Mouse (Mus musculus): ENCODE measurements around the gene Npas3. TPM values are rescaled to one million over a fixed set of nuclear protein-coding genes. Genes with fewer than 3 reads are reported as not detected.
"Not testable (repeated sequence)": the region's sequence is repeated elsewhere in the genome, so short reads cannot be mapped to it uniquely, and the experiment has no call there.

Gene Npas3
- polyA plus RNA-seq, 1 experiment from 2014 or later: 4.5 TPM

- H3K27ac ChIP-seq (ENCODE audit: low read length): no peak overlapping the region
- H3K4me1 ChIP-seq (ENCODE audit: control insufficient read depth, insufficient read depth, low read length): peaks cover 13% of the 10 kb centered on the region; the same call in 1 of the 2 replicates
- peaks cover 39% of the 10 kb centered on the region for H3K27me3 ChIP-seq (ENCODE audit: control insufficient read depth, insufficient read depth, low read length)
- no peaks in the 10 kb centered on the region for H3K36me3 ChIP-seq (ENCODE audit: control insufficient read depth, insufficient read depth, low read length)
- peak overlapping the region; percentile 48 for H3K4me3 ChIP-seq (ENCODE audit: low read depth, low read length)
- H3K9me3 ChIP-seq (ENCODE audit: control insufficient read depth, low read depth, low read length): no peaks in the 10 kb centered on the region
- H3K4me2 ChIP-seq (replicated peaks; ENCODE audit: low read depth, low read length): peak overlapping the region; percentile 95
- WGBS: 1% methylated on average over 15 of the region's 15 CpGs
- peak overlapping the region; percentile 42; the same call in 1 of the 2 replicates for H3K9ac ChIP-seq (replicated peaks; ENCODE audit: low read depth, low read length)
- no peak for ATAC-seq (ENCODE audit: insufficient number of reproducible peaks, insufficient read depth, low FRiP score, low read depth)
Measured at GRCm38 (mm10) chr12:53248796-53249195, 319 bp downstream of the Npas3 start.

GRCm38 (mm10) chr12:53251701-53252181, 3.3 kb downstream of the Npas3 start:
- WGBS: under 1% methylated on average over 11 of the region's 11 CpGs
- Histone ChIP-seq H3K4me2 (replicated peaks; ENCODE audit: low read depth, low read length) (peak overlapping the region; percentile 73), H3K36me3 (ENCODE audit: control insufficient read depth, insufficient read depth, low read length) (no peaks in the 10 kb centered on the region), H3K9ac (replicated peaks; ENCODE audit: low read depth, low read length) (no peak overlapping the region), H3K4me1 (ENCODE audit: control insufficient read depth, insufficient read depth, low read length) (peaks cover 10% of the 10 kb centered on the region; the same call in 1 of the 2 replicates), H3K27me3 (ENCODE audit: control insufficient read depth, insufficient read depth, low read length) (peaks cover 25% of the 10 kb centered on the region; the same call in 1 of the 2 replicates), H3K27ac (ENCODE audit: low read length) (no peak overlapping the region), H3K4me3 (ENCODE audit: low read depth, low read length) (peak overlapping the region; percentile 63), H3K9me3 (ENCODE audit: control insufficient read depth, low read depth, low read length) (no peaks in the 10 kb centered on the region)
- no peak for ATAC-seq (ENCODE audit: insufficient number of reproducible peaks, insufficient read depth, low FRiP score, low read depth)

DNA sequence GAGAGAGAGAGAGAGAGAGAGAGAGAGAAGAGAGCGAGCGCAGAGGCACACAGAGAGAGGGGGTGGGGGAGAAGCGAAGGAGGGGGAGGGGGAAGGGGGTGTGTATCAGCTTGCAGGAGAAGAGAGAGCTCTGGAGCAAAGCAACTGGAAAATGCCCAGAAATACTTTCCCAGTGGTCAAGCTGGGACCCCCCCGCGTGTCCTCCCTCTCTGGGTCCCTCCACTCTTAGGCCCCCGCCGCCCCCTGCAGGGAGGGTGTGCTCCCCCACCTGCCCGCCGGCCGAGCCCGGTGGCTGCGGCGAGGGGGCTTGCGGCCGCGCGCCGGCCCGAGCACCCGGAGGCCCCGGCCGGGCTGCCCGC, 3.7 kb downstream of the Npas3 start:
- H3K36me3 ChIP-seq (ENCODE audit: control insufficient read depth, insufficient read depth, low read length): no peaks in the 10 kb centered on the region
- H3K4me2 ChIP-seq (replicated peaks; ENCODE audit: low read depth, low read length): peak overlapping the region; percentile 73
- peak overlapping the region; percentile 63 for H3K4me3 ChIP-seq (ENCODE audit: low read depth, low read length)
- peak; percentile 47; the same call in 1 of the 2 replicates for ATAC-seq (ENCODE audit: insufficient number of reproducible peaks, insufficient read depth, low FRiP score, low read depth)
- H3K27me3 ChIP-seq (ENCODE audit: control insufficient read depth, insufficient read depth, low read length): peaks cover 21% of the 10 kb centered on the region; the same call in 1 of the 2 replicates
- WGBS: 0% methylated on average over 16 of the region's 23 CpGs
- peak overlapping the region; percentile 86 for H3K9ac ChIP-seq (replicated peaks; ENCODE audit: low read depth, low read length)
- no peaks in the 10 kb centered on the region for H3K9me3 ChIP-seq (ENCODE audit: control insufficient read depth, low read depth, low read length)
- no peak overlapping the region for H3K27ac ChIP-seq (ENCODE audit: low read length)
- peaks cover 6% of the 10 kb centered on the region; the same call in 1 of the 2 replicates for H3K4me1 ChIP-seq (ENCODE audit: control insufficient read depth, insufficient read depth, low read length)

DNA sequence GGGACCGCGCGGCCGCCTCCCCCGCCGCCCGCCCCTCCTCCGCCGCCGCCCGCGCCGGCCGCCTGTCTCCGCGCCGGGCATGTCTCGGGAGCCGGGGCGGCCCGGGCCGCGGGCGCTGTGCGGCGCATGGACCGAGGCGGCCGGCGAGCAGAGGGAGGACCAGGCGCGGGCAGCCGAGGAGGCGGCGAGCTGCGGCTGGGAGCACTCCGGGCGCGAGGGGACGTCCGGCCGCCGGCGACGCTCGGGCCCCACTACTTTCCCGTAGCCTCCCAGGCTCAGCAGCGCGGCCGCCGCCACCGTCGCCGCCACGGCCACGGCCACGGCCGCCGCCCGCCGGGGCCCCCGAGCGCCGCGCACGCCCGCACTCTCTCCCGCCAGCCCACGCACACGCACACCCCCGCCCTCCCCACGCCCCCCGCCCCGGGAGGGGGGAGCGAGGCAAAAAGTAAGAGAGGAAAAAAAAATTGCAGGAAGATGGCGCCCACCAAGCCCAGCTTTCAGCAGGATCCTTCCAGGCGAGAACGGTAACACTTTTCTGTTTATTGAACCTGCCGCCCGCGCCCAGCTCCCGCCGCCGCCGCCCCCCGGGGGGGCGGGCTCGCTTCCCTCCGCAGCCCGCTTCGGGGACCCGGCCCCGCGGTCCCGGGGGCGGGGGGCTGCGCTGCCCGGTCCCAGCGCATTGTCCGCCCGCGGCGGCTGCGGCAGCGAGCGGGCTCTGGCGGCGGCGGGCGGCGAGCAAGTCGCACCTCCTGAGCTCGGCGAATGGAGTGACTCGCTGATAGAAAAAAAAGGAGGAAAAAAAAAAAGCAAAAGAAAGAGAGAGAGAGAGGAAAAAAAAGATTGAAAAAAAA, 4.3 kb downstream of the Npas3 start:
- Histone ChIP-seq H3K27me3 (ENCODE audit: control insufficient read depth, insufficient read depth, low read length) (peaks cover 19% of the 10 kb centered on the region; the same call in 1 of the 2 replicates), H3K36me3 (ENCODE audit: control insufficient read depth, insufficient read depth, low read length) (no peaks in the 10 kb centered on the region), H3K4me2 (replicated peaks; ENCODE audit: low read depth, low read length) (peak overlapping the region; percentile 73), H3K9ac (replicated peaks; ENCODE audit: low read depth, low read length) (peak overlapping the region; percentile 86), H3K27ac (ENCODE audit: low read length) (peak overlapping the region; percentile 88), H3K4me3 (ENCODE audit: low read depth, low read length) (peak overlapping the region; percentile 63), H3K9me3 (ENCODE audit: control insufficient read depth, low read depth, low read length) (no peaks in the 10 kb centered on the region), H3K4me1 (ENCODE audit: control insufficient read depth, insufficient read depth, low read length) (peaks cover 4% of the 10 kb centered on the region; the same call in 1 of the 2 replicates)
- WGBS: under 1% methylated on average over 66 of the region's 115 CpGs
- peak; percentile 69; the same call in 1 of the 2 replicates for ATAC-seq (ENCODE audit: insufficient number of reproducible peaks, insufficient read depth, low FRiP score, low read depth)

- ATAC-seq (ENCODE audit: insufficient number of reproducible peaks, insufficient read depth, low FRiP score, low read depth): peak; percentile 54; the same call in 1 of the 2 replicates
- H3K4me2 ChIP-seq (replicated peaks; ENCODE audit: low read depth, low read length): peak overlapping the region; percentile 73
- peaks cover 4% of the 10 kb centered on the region; the same call in 1 of the 2 replicates for H3K4me1 ChIP-seq (ENCODE audit: control insufficient read depth, insufficient read depth, low read length)
- 2% methylated on average over 30 of the region's 32 CpGs for WGBS
- no peaks in the 10 kb centered on the region for H3K9me3 ChIP-seq (ENCODE audit: control insufficient read depth, low read depth, low read length)
- H3K27me3 ChIP-seq (ENCODE audit: control insufficient read depth, insufficient read depth, low read length): 0 out of 2 replicates have a peak, but pooled peaks cover 10% of the 10 kb centered on the region
- H3K36me3 ChIP-seq (ENCODE audit: control insufficient read depth, insufficient read depth, low read length): no peaks in the 10 kb centered on the region
- peak overlapping the region; percentile 63 for H3K4me3 ChIP-seq (ENCODE audit: low read depth, low read length)
- H3K9ac ChIP-seq (replicated peaks; ENCODE audit: low read depth, low read length): peak overlapping the region; percentile 86
- H3K27ac ChIP-seq (ENCODE audit: low read length): peak overlapping the region; percentile 88; the same call in 1 of the 2 replicates
Measured at GRCm38 (mm10) chr12:53253461-53254159, 5.1 kb downstream of the Npas3 start.

DNA sequence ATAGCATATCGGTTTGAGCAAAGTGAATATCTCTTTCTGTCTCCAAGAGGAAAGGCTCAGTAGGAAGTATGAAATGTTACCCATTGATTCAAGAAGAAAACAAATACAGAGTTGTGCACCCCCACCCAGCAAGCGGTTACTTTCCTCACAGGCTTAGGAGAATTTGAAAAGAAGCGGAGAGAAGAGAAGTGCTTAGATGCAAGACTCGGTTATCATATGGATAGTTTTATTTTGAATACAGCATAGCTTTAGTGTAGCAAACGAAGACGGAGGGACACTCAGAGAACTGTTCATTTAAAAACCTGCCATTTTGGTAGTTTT, 5.6 kb downstream of the Npas3 start:
- no peak for ATAC-seq (ENCODE audit: insufficient number of reproducible peaks, insufficient read depth, low FRiP score, low read depth)
- Histone ChIP-seq H3K27me3 (ENCODE audit: control insufficient read depth, insufficient read depth, low read length) (0 out of 2 replicates have a peak, but pooled peaks cover 9% of the 10 kb centered on the region), H3K4me2 (replicated peaks; ENCODE audit: low read depth, low read length) (peak overlapping the region; percentile 73), H3K9me3 (ENCODE audit: control insufficient read depth, low read depth, low read length) (no peaks in the 10 kb centered on the region), H3K36me3 (ENCODE audit: control insufficient read depth, insufficient read depth, low read length) (no peaks in the 10 kb centered on the region), H3K9ac (replicated peaks; ENCODE audit: low read depth, low read length) (no peak overlapping the region), H3K4me3 (ENCODE audit: low read depth, low read length) (peak overlapping the region; percentile 63), H3K4me1 (ENCODE audit: control insufficient read depth, insufficient read depth, low read length) (peaks cover 4% of the 10 kb centered on the region; the same call in 1 of the 2 replicates), H3K27ac (ENCODE audit: low read length) (no peak overlapping the region)
- 12% methylated on average over 6 of the region's 6 CpGs for WGBS

GRCm38 (mm10) chr12:53274502-53274901, 26.0 kb downstream of the Npas3 start:
- H3K27ac ChIP-seq (ENCODE audit: low read length): not testable (repeated sequence)

DNA sequence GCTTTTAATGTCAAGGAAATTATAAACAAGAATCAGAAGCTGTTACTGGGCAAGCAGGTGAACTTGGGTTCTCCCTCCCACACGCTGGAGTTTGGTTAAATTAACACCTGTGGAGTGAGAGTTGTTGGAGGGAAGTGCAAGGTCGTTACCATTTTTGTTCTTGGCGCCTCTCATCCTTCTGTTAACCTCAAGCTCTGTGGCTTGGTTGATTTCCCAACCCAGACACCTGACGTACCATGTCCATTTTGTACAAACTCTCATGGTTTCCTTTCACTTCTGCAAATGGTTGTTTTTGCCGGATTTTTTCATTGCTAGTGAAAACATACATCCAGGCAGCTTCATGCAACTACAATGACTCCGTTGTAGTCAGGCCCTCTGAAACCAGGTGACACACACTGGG, 28.9 kb downstream of the Npas3 start:
- Histone ChIP-seq H3K9me3 (ENCODE audit: control insufficient read depth, low read depth, low read length) (no peaks in the 10 kb centered on the region), H3K36me3 (ENCODE audit: control insufficient read depth, insufficient read depth, low read length) (no peaks in the 10 kb centered on the region), H3K27ac (ENCODE audit: low read length) (no peak overlapping the region), H3K9ac (replicated peaks; ENCODE audit: low read depth, low read length) (no peak overlapping the region), H3K4me1 (ENCODE audit: control insufficient read depth, insufficient read depth, low read length) (no peaks in the 10 kb centered on the region), H3K27me3 (ENCODE audit: control insufficient read depth, insufficient read depth, low read length) (no peaks in the 10 kb centered on the region), H3K4me2 (replicated peaks; ENCODE audit: low read depth, low read length) (no peak overlapping the region), H3K4me3 (ENCODE audit: low read depth, low read length) (no peak overlapping the region)
- 72% methylated on average over 6 of the region's 6 CpGs for WGBS
- ATAC-seq (ENCODE audit: insufficient number of reproducible peaks, insufficient read depth, low FRiP score, low read depth): no peak

More at GRCm38 (mm10) chr12:53274502-53274901, 26.0 kb downstream of the Npas3 start:
- H3K9ac ChIP-seq (replicated peaks; ENCODE audit: low read depth, low read length); H3K4me2 ChIP-seq (replicated peaks; ENCODE audit: low read depth, low read length); H3K36me3 ChIP-seq (ENCODE audit: control insufficient read depth, insufficient read depth, low read length); ATAC-seq (ENCODE audit: insufficient number of reproducible peaks, insufficient read depth, low FRiP score, low read depth); H3K4me3 ChIP-seq (ENCODE audit: low read depth, low read length); H3K4me1 ChIP-seq (ENCODE audit: control insufficient read depth, insufficient read depth, low read length); H3K27me3 ChIP-seq (ENCODE audit: control insufficient read depth, insufficient read depth, low read length); H3K9me3 ChIP-seq (ENCODE audit: control insufficient read depth, low read depth, low read length): not testable (repeated sequence)

All from stomach, embryonic 14.5 days (tissue).